Mouse (Mus musculus) limb, embryonic 14.5 days (tissue): Measurements from ENCODE around the gene Rarg. TPM values are rescaled to one million over a fixed set of nuclear protein-coding genes. Genes with fewer than 3 reads are reported as not detected.

ENCODE experiments used
- ATAC-seq: fragments of 200-750 bp; cut with Nextera tagmentation; 2 replicates; pipeline ENCODE4 v1.8.0; 2017; ENCODE audit warnings: low read depth, moderate number of reproducible peaks, moderate TSS enrichment; ENCODE audit not compliant: low FRiP score
- DNase-seq: peaks from one replicate; pipeline ENCODE4 v3.0.0-alpha.2; 2015; ENCODE audit warnings: low spot score
- H3K27ac ChIP-seq: fragments of 300-500 bp; sonication (generic); replicated peaks from 2 replicates; pipeline ENCODE4 v1.5.1; 2014; ENCODE audit warnings: low read depth, mild to moderate bottlenecking, low read length, moderate library complexity, mixed read lengths
- H3K27me3 ChIP-seq: fragments of 300-500 bp; sonication (generic); 2 replicates; pipeline ENCODE4 v1.6.1; 2014; ENCODE audit warnings: low read length, mixed read lengths; ENCODE audit not compliant: control insufficient read depth, insufficient read depth
- H3K36me3 ChIP-seq: fragments of 300-500 bp; sonication (generic); 2 replicates; pipeline ENCODE4 v1.6.1; 2014; ENCODE audit warnings: mild to moderate bottlenecking, low read length, moderate library complexity, mixed read lengths; ENCODE audit not compliant: control insufficient read depth, insufficient read depth
- H3K4me1 ChIP-seq: fragments of 300-500 bp; sonication (generic); 2 replicates; pipeline ENCODE4 v1.6.1; 2014; ENCODE audit warnings: antibody characterized with exemption, low read length, mixed read lengths; ENCODE audit not compliant: control insufficient read depth, insufficient read depth
- H3K4me2 ChIP-seq: fragments of 300-500 bp; sonication (generic); replicated peaks from 2 replicates; pipeline ENCODE4 v1.6.1; 2014; ENCODE audit warnings: low read depth, mild to moderate bottlenecking, low read length, moderate library complexity; ENCODE audit not compliant: severe bottlenecking
- H3K4me3 ChIP-seq: fragments of 300-500 bp; sonication (generic); replicated peaks from 2 replicates; pipeline ENCODE4 v1.5.1; 2014; ENCODE audit warnings: low read length
- H3K9ac ChIP-seq: fragments of 300-500 bp; sonication (generic); 2 replicates; pipeline ENCODE4 v1.6.1; 2014; ENCODE audit warnings: mild to moderate bottlenecking, low read depth, low read length, moderate library complexity; ENCODE audit not compliant: severe bottlenecking
- H3K9me3 ChIP-seq: fragments of 300-500 bp; sonication (generic); 2 replicates; pipeline ENCODE4 v1.6.1; 2016; ENCODE audit warnings: low read length; ENCODE audit not compliant: control insufficient read depth
- POLR2A ChIP-seq: fragments of 200-500 bp; IDR thresholded peaks from 2 replicates; pipeline ENCODE4 v1.8.0; 2012; ENCODE audit warnings: inconsistent platforms, mild to moderate bottlenecking, moderate library complexity, borderline replicate concordance; ENCODE audit not compliant: insufficient read depth, insufficient read length; ENCODE audit errors: extremely low read depth
- WGBS: fragments of 180-500 bp; shearing (Covaris S2); extraction: QIAGEN DNeasy Blood & Tissue Kit; methylation state at CpG from one replicate; pipeline ENCODE4 v1.1.7; 2014; 5-methylcytosine and 5-hydroxymethylcytosine counted together
- polyA plus RNA-seq, 2 experiments: library from polyadenylated mRNA; depleted of rRNA in 1 of 2; stranded (reverse) in 1 of 2; unstranded in 1 of 2; fragments of >200 nt; fragmentation: Nextera tagmentation in 1 of 2; extraction: Ambion mirVana in 1 of 2; gene quantifications; 2 replicates each; pipeline versions ENCODE4 v1.2.1 to v1.2.3; 2012 to 2014

The Rarg gene
- polyA plus RNA-seq, 2 experiments: 115 to 135 TPM

GRCm38 (mm10) chr15:102191699-102192098 is 65.6 kb downstream of the Rarg start:
- Histone ChIP-seq H3K4me2 (no peak overlapping the region), H3K9ac (no peak overlapping the region), H3K9me3 (no peaks in the 10 kb centered on the region), H3K27ac (no peak overlapping the region), H3K4me3 (no peak overlapping the region), H3K27me3 (no peaks in the 10 kb centered on the region), H3K4me1 (0 out of 2 replicates have a peak, but pooled peaks cover 4% of the 10 kb centered on the region), H3K36me3 (peaks cover 9% of the 10 kb centered on the region)
- ATAC-seq (no peak), DNase-seq (no peak)
- TF ChIP-seq POLR2A: no peak
- 60% methylated on average over 7 of the region's 7 CpGs for WGBS

DNA sequence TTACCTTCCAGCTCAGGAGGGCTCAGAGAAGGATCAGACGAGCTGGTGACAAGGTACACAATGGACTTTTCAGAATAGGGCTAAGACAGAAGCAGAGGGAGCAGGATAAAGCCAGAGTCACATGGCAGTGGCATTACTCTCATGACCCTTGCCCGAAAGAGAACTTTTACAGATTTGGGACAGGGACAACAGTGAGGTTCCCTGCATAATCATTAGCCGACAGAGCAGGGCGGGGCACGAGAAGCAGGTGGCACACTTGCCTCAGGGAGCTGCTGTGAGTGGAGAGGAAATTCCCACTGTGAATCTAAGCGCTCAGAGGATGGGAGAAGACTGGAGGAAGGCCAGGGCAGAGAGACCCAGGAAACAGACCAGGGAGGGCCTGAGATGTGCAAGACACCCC is 68.4 kb downstream of the Rarg start:
- Histone ChIP-seq H3K9ac (no peak overlapping the region), H3K4me2 (no peak overlapping the region), H3K27ac (no peak overlapping the region), H3K9me3 (no peaks in the 10 kb centered on the region), H3K36me3 (peaks cover 30% of the 10 kb centered on the region), H3K4me3 (no peak overlapping the region), H3K4me1 (0 out of 2 replicates have a peak, but pooled peaks cover 4% of the 10 kb centered on the region), H3K27me3 (no peaks in the 10 kb centered on the region)
- ATAC-seq (no peak), DNase-seq (no peak)
- no peak for TF ChIP-seq POLR2A
- WGBS: 63% methylated on average over 6 of the region's 6 CpGs

DNA sequence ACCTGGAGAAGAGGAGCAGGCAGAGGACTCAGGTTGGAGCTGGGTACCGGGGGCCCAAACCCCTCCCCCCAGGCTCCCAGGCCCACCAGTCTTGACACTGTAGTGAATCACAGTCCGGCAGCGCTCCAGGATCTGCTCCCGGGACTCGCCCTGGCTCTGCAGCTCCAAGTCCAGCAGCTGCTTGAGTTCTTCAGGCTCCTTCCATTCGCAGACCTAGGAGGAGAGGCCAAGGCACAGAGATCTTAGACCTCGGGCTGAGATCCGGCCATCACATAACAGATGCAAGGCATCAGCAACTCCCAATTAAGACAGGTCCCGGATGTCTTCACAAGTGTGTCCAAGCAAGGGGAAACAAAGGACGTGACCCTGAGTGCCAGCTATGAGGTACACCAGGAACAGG is 69.2 kb downstream of the Rarg start:
- 93% methylated on average over 10 of the region's 10 CpGs for WGBS
- H3K4me2 ChIP-seq: no peak overlapping the region
- H3K27ac ChIP-seq: no peak overlapping the region
- H3K27me3 ChIP-seq: no peaks in the 10 kb centered on the region
- H3K4me3 ChIP-seq: no peak overlapping the region
- DNase-seq (no peak), ATAC-seq (no peak)
- no peaks in the 10 kb centered on the region for H3K9me3 ChIP-seq
- no peak for TF ChIP-seq POLR2A
- no peak overlapping the region for H3K9ac ChIP-seq
- H3K4me1 ChIP-seq: 0 out of 2 replicates have a peak, but pooled peaks cover 4% of the 10 kb centered on the region
- peaks cover 34% of the 10 kb centered on the region for H3K36me3 ChIP-seq

- no peak overlapping the region for H3K27ac ChIP-seq
These were observed 71.1 kb downstream of the Rarg start for GRCm38 (mm10) chr15:102186239-102186638.

More at GRCm38 (mm10) chr15:102186239-102186638, 71.1 kb downstream of the Rarg start:
- ATAC-seq: no peak
- Histone ChIP-seq H3K36me3 (peaks cover 34% of the 10 kb centered on the region), H3K27me3 (no peaks in the 10 kb centered on the region), H3K4me3 (no peak overlapping the region), H3K4me1 (no peaks in the 10 kb centered on the region), H3K4me2 (no peak overlapping the region), H3K9me3 (no peaks in the 10 kb centered on the region), H3K9ac (no peak overlapping the region)
- TF ChIP-seq POLR2A: no peak
- 82% methylated on average over 11 of the region's 11 CpGs for WGBS
- no peak for DNase-seq

Other genes starting within 250 kb of the Rarg start
- 5.9 and 7.6 TPM in 2 replicates for gene Krt18, start 229.3 kb downstream of the Rarg start, polyA plus RNA-seq (2012; rRNA removed)
- gene Krt18, start 229.3 kb downstream of the Rarg start, polyA plus RNA-seq (2014; fragmentation: Nextera tagmentation; extraction: Ambion mirVana): 16.4 and 22.3 TPM in 2 replicates
- gene Eif4b, start 183.7 kb downstream of the Rarg start, polyA plus RNA-seq (2012; rRNA removed): 165 and 199 TPM in 2 replicates
- gene Eif4b, start 183.7 kb downstream of the Rarg start, polyA plus RNA-seq (2014; fragmentation: Nextera tagmentation; extraction: Ambion mirVana): 133 and 134 TPM in 2 replicates
- 114 and 134 TPM in 2 replicates for gene Tns2, start 157.1 kb downstream of the Rarg start, polyA plus RNA-seq (2012; rRNA removed)
- gene Tns2, start 157.1 kb downstream of the Rarg start, polyA plus RNA-seq (2014; fragmentation: Nextera tagmentation; extraction: Ambion mirVana): 62.5 and 66.3 TPM in 2 replicates
- 37.4 and 39.8 TPM in 2 replicates for gene Spryd3, start 121.3 kb downstream of the Rarg start, polyA plus RNA-seq (2012; rRNA removed)
- gene Spryd3, start 121.3 kb downstream of the Rarg start, polyA plus RNA-seq (2014; fragmentation: Nextera tagmentation; extraction: Ambion mirVana): 18.7 and 18.9 TPM in 2 replicates
- gene Igfbp6, start 113.2 kb downstream of the Rarg start, polyA plus RNA-seq (2012; rRNA removed): 6.2 and 8.1 TPM in 2 replicates
- 11.7 and 11.9 TPM in 2 replicates for gene Igfbp6, start 113.2 kb downstream of the Rarg start, polyA plus RNA-seq (2014; fragmentation: Nextera tagmentation; extraction: Ambion mirVana)
- gene Soat2, start 107.0 kb downstream of the Rarg start, polyA plus RNA-seq (2012; rRNA removed): 0.87 and 1.1 TPM in 2 replicates
- gene Soat2, start 107.0 kb downstream of the Rarg start, polyA plus RNA-seq (2014; fragmentation: Nextera tagmentation; extraction: Ambion mirVana): 0.48 and 0.76 TPM in 2 replicates
- 89.4 and 96.0 TPM in 2 replicates for gene Zfp740, start 54.3 kb downstream of the Rarg start, polyA plus RNA-seq (2012; rRNA removed)
- gene Zfp740, start 54.3 kb downstream of the Rarg start, polyA plus RNA-seq (2014; fragmentation: Nextera tagmentation; extraction: Ambion mirVana): 53.8 and 64.0 TPM in 2 replicates
- gene Csad, start 52.8 kb downstream of the Rarg start, polyA plus RNA-seq (2012; rRNA removed): 112 and 130 TPM in 2 replicates
- 66.1 and 75.3 TPM in 2 replicates for gene Csad, start 52.8 kb downstream of the Rarg start, polyA plus RNA-seq (2014; fragmentation: Nextera tagmentation; extraction: Ambion mirVana)
- 2.7 and 3.0 TPM in 2 replicates for gene Itgb7, start 25.6 kb downstream of the Rarg start, polyA plus RNA-seq (2012; rRNA removed)
- 4.2 and 6.5 TPM in 2 replicates for gene Itgb7, start 25.6 kb downstream of the Rarg start, polyA plus RNA-seq (2014; fragmentation: Nextera tagmentation; extraction: Ambion mirVana)
- 3.1 and 3.8 TPM in 2 replicates for gene Gm9918, start 13.0 kb upstream of the Rarg start, polyA plus RNA-seq (2012; rRNA removed)
- gene Gm9918, start 13.0 kb upstream of the Rarg start, polyA plus RNA-seq (2014; fragmentation: Nextera tagmentation; extraction: Ambion mirVana): 0.93 and 1.0 TPM in 2 replicates
- 55.6 and 76.8 TPM in 2 replicates for gene Mfsd5, start 21.9 kb upstream of the Rarg start, polyA plus RNA-seq (2012; rRNA removed)
- gene Mfsd5, start 21.9 kb upstream of the Rarg start, polyA plus RNA-seq (2014; fragmentation: Nextera tagmentation; extraction: Ambion mirVana): 77.7 and 82.1 TPM in 2 replicates
- 37.2 and 40.0 TPM in 2 replicates for gene Espl1, start 38.7 kb upstream of the Rarg start, polyA plus RNA-seq (2012; rRNA removed)
- gene Espl1, start 38.7 kb upstream of the Rarg start, polyA plus RNA-seq (2014; fragmentation: Nextera tagmentation; extraction: Ambion mirVana): 27.2 and 27.3 TPM in 2 replicates
- gene Pfdn5, start 68.6 kb upstream of the Rarg start, polyA plus RNA-seq (2012; rRNA removed): 177 and 331 TPM in 2 replicates
- 527 and 545 TPM in 2 replicates for gene Pfdn5, start 68.6 kb upstream of the Rarg start, polyA plus RNA-seq (2014; fragmentation: Nextera tagmentation; extraction: Ambion mirVana)
- gene Myg1, start 74.2 kb upstream of the Rarg start, polyA plus RNA-seq (2012; rRNA removed): 108 and 117 TPM in 2 replicates
- 91.1 and 92.1 TPM in 2 replicates for gene Myg1, start 74.2 kb upstream of the Rarg start, polyA plus RNA-seq (2014; fragmentation: Nextera tagmentation; extraction: Ambion mirVana)
- gene Aaas, start 93.3 kb upstream of the Rarg start, polyA plus RNA-seq (2012; rRNA removed): 65.5 and 86.5 TPM in 2 replicates
- gene Aaas, start 93.3 kb upstream of the Rarg start, polyA plus RNA-seq (2014; fragmentation: Nextera tagmentation; extraction: Ambion mirVana): 54.4 and 59.6 TPM in 2 replicates
- gene Sp7, start 109.7 kb upstream of the Rarg start, polyA plus RNA-seq (2012; rRNA removed): 22.5 and 32.5 TPM in 2 replicates
- gene Sp7, start 109.7 kb upstream of the Rarg start, polyA plus RNA-seq (2014; fragmentation: Nextera tagmentation; extraction: Ambion mirVana): 7.9 and 11.7 TPM in 2 replicates
- gene Sp1, start 148.6 kb upstream of the Rarg start, polyA plus RNA-seq (2012; rRNA removed): 35.7 and 41.1 TPM in 2 replicates
- 17.2 and 17.7 TPM in 2 replicates for gene Sp1, start 148.6 kb upstream of the Rarg start, polyA plus RNA-seq (2014; fragmentation: Nextera tagmentation; extraction: Ambion mirVana)
- gene Amhr2, start 187.8 kb upstream of the Rarg start, polyA plus RNA-seq (2012; rRNA removed): 0.53 and 0.67 TPM in 2 replicates
- gene Amhr2, start 187.8 kb upstream of the Rarg start, polyA plus RNA-seq (2014; fragmentation: Nextera tagmentation; extraction: Ambion mirVana): 0.25 and 1.1 TPM in 2 replicates
- 67.8 and 74.6 TPM in 2 replicates for gene Prr13, start 201.5 kb upstream of the Rarg start, polyA plus RNA-seq (2012; rRNA removed)
- 76.6 and 81.6 TPM in 2 replicates for gene Prr13, start 201.5 kb upstream of the Rarg start, polyA plus RNA-seq (2014; fragmentation: Nextera tagmentation; extraction: Ambion mirVana)
- gene Pcbp2, start 213.0 kb upstream of the Rarg start, polyA plus RNA-seq (2012; rRNA removed): 814 and 942 TPM in 2 replicates
- 324 and 328 TPM in 2 replicates for gene Pcbp2, start 213.0 kb upstream of the Rarg start, polyA plus RNA-seq (2014; fragmentation: Nextera tagmentation; extraction: Ambion mirVana)
- gene Gm10337, start 246.2 kb upstream of the Rarg start, polyA plus RNA-seq (2012; rRNA removed): not detected in 2 replicates
- not detected in 2 replicates for gene Gm10337, start 246.2 kb upstream of the Rarg start, polyA plus RNA-seq (2014; fragmentation: Nextera tagmentation; extraction: Ambion mirVana)